ENCODE assay signal across 20 mouse cellular contexts in genomic region chr19:29240676-29241075, GRCm38 (mm10). TPM values are rescaled to one million over a fixed set of nuclear protein-coding genes. Genes with fewer than 3 reads are reported as not detected.
DNase-seq lines count a peak whose midpoint lies in the region; ATAC-seq and TF ChIP-seq lines count a peak whose summit lies in the region.
"Had no signal": no experiment of that assay in that cellular context is flagged by ENCODE, and none has a peak within 500 bp of the region (broad histone marks: within the 10 kb centered on the region; RNA-seq: fewer than 3 reads in every experiment).

No protein-coding gene starts in this region.

- TF ChIP-seq RAD21 in MEL (IDR thresholded peaks at IDR 0.05; ENCODE audit: low read depth, low read length): no peak

- ATAC-seq in frontal cortex, adult (ENCODE audit: low TSS enrichment): 0 out of 2 replicates have a peak, but pooled peaks have one; percentile 52
- no peak for ATAC-seq in liver, embryonic 14.5 days (ENCODE audit: insufficient read depth)
- ATAC-seq: forebrain, embryonic 14.5 days; forebrain, embryonic 16.5 days had no signal

- no peak for TF ChIP-seq CTCF in liver, embryonic 14.5 days (IDR thresholded peaks at IDR 0.05; ENCODE audit: low read depth)
- TF ChIP-seq CTCF in MEL (IDR thresholded peaks at IDR 0.05 in 2 of 3, conservative IDR thresholded peaks at IDR 0.05 in 1 of 3; ENCODE audit: control insufficient read depth in 1 of 3, insufficient read depth in 1 of 3, low read depth in 2 of 3, low read length in 3 of 3, poor library complexity in 1 of 3, severe bottlenecking in 1 of 3): no peak

- DNase-seq in frontal cortex, postnatal 14 days (ENCODE audit: low spot score in 2 of 2): no peak
- no peak for DNase-seq in liver, embryonic 14.5 days (ENCODE audit: low read depth in 3 of 3, low spot score in 3 of 3)
- DNase-seq in liver (no peak), MEL (ENCODE audit: low read depth, low spot score) (peak; percentile 68)
- no peak for DNase-seq in kidney, adult 18-20 months
- DNase-seq: adrenal gland, adult 2 months; adrenal gland, postnatal 10 days; adrenal gland, postnatal 25 days; cerebellum, adult 11 months; cerebellum, adult 18-20 months; cerebellum, adult 8-10 months; cerebellum, adult 9-11 months; cerebellum, postnatal 14 days had no signal

- H3K4me2 ChIP-seq in liver, embryonic 14.5 days (ENCODE audit: low read depth): peak overlapping the region; percentile 56; the same call in 1 of the 2 replicates
- H3K4me2 ChIP-seq: embryonic facial prominence, embryonic 12.5 days; forebrain, embryonic 12.5 days had no signal

- 31% methylated on average over 2 of the region's 2 CpGs for WGBS in liver, embryonic 14.5 days (ENCODE audit: insufficient replicate concordance)

- peak overlapping the region; percentile 34 for H3K9ac ChIP-seq in liver, embryonic 14.5 days (replicated peaks)
- H3K9ac ChIP-seq in MEL (ENCODE audit: control insufficient read depth, low read depth, low read length, poor library complexity, severe bottlenecking): peak overlapping the region; percentile 8
- H3K9ac ChIP-seq: embryonic facial prominence, embryonic 12.5 days; forebrain, embryonic 12.5 days had no signal

- no peaks in the 10 kb centered on the region for H3K79me2 ChIP-seq in MEL (ENCODE audit: control insufficient read depth, insufficient read depth, low read length, poor library complexity)

- peaks cover 41 to 53% of the 10 kb centered on the region in 2 experiments for H3K4me1 ChIP-seq in liver, embryonic 14.5 days (replicated peaks; ENCODE audit: control insufficient read depth in 2 of 2, insufficient read depth in 2 of 2, low read length in 1 of 2)
- peaks cover 34 to 41% of the 10 kb centered on the region in 2 experiments for H3K4me1 ChIP-seq in MEL (ENCODE audit: control insufficient read depth in 1 of 2, insufficient read depth in 2 of 2, low read length in 2 of 2)

- no peak overlapping the region for H3K4me3 ChIP-seq in liver, embryonic 14.5 days (ENCODE audit: insufficient read depth in 1 of 2, low read depth in 2 of 2, low read length in 2 of 2)
- peak overlapping the region in 1 of 2 experiments; percentile 2; a peak in 1 of 4 replicates for H3K4me3 ChIP-seq in MEL (ENCODE audit: control insufficient read depth in 1 of 2, insufficient read depth in 1 of 2, low read depth in 2 of 2, low read length in 2 of 2)
- H3K4me3 ChIP-seq: embryonic facial prominence, embryonic 10.5 days; embryonic facial prominence, embryonic 12.5 days; forebrain, embryonic 12.5 days had no signal

- TF ChIP-seq EP300 in liver, embryonic 14.5 days (IDR thresholded peaks at IDR 0.05; ENCODE audit: low read depth): no peak
- no peak for TF ChIP-seq EP300 in MEL (IDR thresholded peaks at IDR 0.05; ENCODE audit: low read depth in 1 of 2, low read length in 2 of 2)

- H3K36me3 ChIP-seq in liver, embryonic 14.5 days (replicated peaks; ENCODE audit: control insufficient read depth, insufficient read depth, low read depth): no peaks in the 10 kb centered on the region
- H3K36me3 ChIP-seq in MEL (ENCODE audit: control insufficient read depth in 1 of 2, insufficient read depth in 2 of 2, low read length in 2 of 2): peaks cover 0 to 44% of the 10 kb centered on the region in 2 experiments; a peak in 2 of 4 replicates
- H3K36me3 ChIP-seq: embryonic facial prominence, embryonic 10.5 days; embryonic facial prominence, embryonic 12.5 days; forebrain, embryonic 12.5 days; G1E had no signal

- H3K9me3 ChIP-seq in liver, embryonic 14.5 days (ENCODE audit: control insufficient read depth, low read length): no peaks in the 10 kb centered on the region
- no peaks in the 10 kb centered on the region for H3K9me3 ChIP-seq in MEL (replicated peaks; ENCODE audit: insufficient read depth, low read length)
- H3K9me3 ChIP-seq: embryonic facial prominence, embryonic 10.5 days; embryonic facial prominence, embryonic 12.5 days; forebrain, embryonic 12.5 days; G1E had no signal

- no peak overlapping the region; the same call in 1 of the 2 replicates for H3K27ac ChIP-seq in liver, embryonic 14.5 days
- 0 out of 2 replicates have a peak overlapping the region, but pooled peaks have one; percentile 5 for H3K27ac ChIP-seq in MEL (ENCODE audit: control insufficient read depth, low read depth, low read length)
- H3K27ac ChIP-seq: embryonic facial prominence, embryonic 10.5 days; embryonic facial prominence, embryonic 12.5 days; forebrain, embryonic 12.5 days had no signal

- no peaks in the 10 kb centered on the region for H3K27me3 ChIP-seq in liver, embryonic 14.5 days (ENCODE audit: control insufficient read depth, insufficient read depth, low read length)
- no peaks in the 10 kb centered on the region for H3K27me3 ChIP-seq in MEL (ENCODE audit: control insufficient read depth in 1 of 2, insufficient read depth in 2 of 2, low read length in 2 of 2)
- H3K27me3 ChIP-seq: embryonic facial prominence, embryonic 12.5 days; forebrain, embryonic 12.5 days had no signal

- no peak for TF ChIP-seq POLR2A in MEL (IDR thresholded peaks at IDR 0.05; ENCODE audit: control insufficient read depth in 1 of 2, insufficient read depth in 1 of 2, low read depth in 1 of 2, low read length in 2 of 2, poor library complexity in 1 of 2)

TF ChIP-seq in MEL, 35 proteins besides CTCF, POLR2A, EP300 and RAD21:
- TF ChIP-seq MYC (IDR thresholded peaks at IDR 0.05; ENCODE audit: low read depth, low read length) (no peak), GATA1 (IDR thresholded peaks at IDR 0.05; ENCODE audit: low read depth, low read length) (peak; percentile 35)

RNA-seq across cellular contexts. Expression of gene Jak2, which starts 11.0 kb away (rescaled TPM):
- 8.6 and 13.9 TPM in 2 replicates for polyA plus RNA-seq in liver, embryonic 14.5 days (2012; rRNA removed)
- 16.0 and 19.4 TPM in 2 replicates for polyA plus RNA-seq in liver, embryonic 14.5 days (2014; fragmentation: Nextera tagmentation; extraction: Ambion mirVana)
- 26.4 and 32.8 TPM in 2 replicates for total RNA-seq in MEL (2012; rRNA removed)
- 10 to 100 TPM; 30.2 to 78.6 TPM for polyA plus RNA-seq in MEL (2012; ENCODE audit: insufficient read depth in 1 of 2, insufficient read length in 2 of 2, low read depth in 1 of 2, low replicate concordance in 2 of 2, missing spikeins in 1 of 2)
